Mouse (Mus musculus): Measurements from ENCODE around the gene Tsc2. TPM values are rescaled to one million over a fixed set of nuclear protein-coding genes. Genes with fewer than 3 reads are reported as not detected.

Tsc2 gene
- 41.1 and 43.3 TPM in 2 replicates for total RNA-seq (2023)

DNA sequence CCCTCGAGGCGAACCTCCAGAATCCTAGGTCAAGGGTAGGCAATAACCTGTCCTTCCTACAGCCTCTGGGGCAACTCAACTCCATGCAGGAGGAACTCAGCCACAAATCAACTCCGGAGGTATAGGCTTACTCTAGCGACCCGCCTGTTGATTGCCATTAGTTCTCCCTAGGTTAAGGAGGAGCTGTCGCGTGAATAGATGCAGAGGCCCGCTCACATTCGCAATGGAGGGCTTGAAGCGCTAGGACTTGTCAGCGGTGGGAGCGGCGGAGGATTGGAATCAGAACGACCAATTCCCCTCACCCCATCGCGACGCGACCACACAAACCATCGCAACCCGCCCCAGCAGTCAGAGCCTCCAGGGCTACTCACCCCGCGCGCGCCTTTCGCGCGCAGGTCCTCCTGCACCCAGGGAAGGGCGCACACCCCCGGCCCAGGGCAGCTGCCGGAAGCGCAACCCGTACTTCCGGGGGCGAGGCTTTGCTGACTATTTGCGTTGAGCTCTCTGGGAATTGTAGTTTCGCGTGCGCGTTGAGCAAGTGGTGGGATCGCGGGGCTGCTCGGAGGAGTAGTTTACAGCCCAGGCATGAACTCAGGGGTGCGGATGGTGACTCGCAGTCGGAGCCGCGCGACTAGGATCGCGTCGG lies at the start of gene Tsc2, which contains the start of gene Nthl1:
TSS of gene Tsc2 (minus strand) at position 464 of the 646 bp plus-strand sequence.
TSS of gene Nthl1 (plus strand) at position 514 of the 646 bp plus-strand sequence.

DNA sequence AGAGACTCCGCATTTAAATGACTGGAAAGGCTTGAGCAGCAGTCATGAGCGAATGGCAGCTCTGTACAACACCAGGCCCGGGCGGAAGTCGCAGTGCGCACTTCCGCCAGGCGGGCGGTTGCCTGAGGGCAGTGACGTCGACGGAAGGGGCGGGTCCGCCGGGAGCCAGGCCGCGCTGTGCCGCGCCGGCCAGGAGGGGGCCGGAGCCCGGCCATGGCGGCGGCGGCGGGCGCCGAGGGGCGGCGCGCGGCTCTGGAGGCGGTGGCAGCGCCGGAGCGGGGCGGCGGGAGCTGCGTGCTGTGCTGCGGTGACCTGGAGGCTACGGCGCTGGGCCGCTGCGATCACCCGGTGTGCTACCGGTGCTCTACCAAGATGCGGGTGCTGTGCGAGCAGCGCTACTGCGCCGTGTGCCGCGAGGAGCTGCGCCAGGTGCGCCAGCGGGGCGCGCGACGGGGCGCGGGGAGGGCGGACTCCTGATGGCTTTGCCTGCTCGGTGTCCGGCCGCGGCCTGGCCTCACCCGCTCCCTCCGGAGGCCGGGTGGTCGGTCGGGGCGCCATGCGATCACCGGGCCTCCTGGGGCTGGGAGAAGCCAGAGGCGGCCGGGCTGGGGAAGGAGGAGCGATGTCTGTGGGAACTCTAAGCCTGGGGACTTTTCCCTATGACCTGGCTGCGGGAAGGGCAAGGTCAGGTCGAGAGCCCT lies 37.3 kb upstream of the Tsc2 start, which contains the start of gene Zfp598:
TSS of gene Zfp598 (plus strand) at position 143 of the 701 bp plus-strand sequence.

DNA sequence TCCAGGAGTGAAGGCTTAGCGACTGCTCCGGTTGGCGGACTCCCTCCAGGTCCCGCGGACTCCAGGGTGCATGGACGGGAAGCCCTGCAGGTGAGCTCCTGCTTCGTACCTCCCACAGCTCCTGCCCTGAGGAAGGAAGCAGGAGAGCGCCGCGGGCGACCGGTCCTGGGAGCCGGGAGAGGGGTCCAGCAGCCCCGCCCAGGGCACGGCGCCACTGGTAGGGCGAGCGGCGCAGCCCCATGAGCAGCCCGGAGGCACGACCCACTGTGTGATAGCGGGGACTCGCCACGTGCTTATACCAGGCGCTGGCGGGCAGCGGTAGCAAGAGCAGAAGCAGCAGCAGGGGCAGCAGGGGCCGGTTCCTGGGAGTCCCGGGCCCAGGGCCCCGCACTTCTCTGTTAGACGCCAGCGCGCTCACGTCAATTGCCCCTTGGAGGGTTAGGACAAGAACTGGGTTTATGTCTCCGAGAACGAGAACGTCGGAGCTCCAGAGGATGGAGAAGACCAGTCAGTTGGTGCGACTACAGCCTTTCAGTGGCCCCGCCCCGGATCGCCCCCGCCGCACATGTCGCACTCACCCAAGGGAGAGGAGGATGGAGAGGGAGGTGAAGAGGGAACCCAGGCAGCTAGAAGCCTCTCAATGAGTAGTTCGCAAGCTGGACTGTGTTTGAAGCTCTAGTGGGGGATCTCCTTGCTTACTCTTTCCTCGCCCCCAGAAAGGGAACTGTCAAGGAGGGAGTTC lies 25.8 kb upstream of the Tsc2 start, which contains the start of gene Npw:
TSS of gene Npw (minus strand) at position 441 of the 742 bp plus-strand sequence.

DNA sequence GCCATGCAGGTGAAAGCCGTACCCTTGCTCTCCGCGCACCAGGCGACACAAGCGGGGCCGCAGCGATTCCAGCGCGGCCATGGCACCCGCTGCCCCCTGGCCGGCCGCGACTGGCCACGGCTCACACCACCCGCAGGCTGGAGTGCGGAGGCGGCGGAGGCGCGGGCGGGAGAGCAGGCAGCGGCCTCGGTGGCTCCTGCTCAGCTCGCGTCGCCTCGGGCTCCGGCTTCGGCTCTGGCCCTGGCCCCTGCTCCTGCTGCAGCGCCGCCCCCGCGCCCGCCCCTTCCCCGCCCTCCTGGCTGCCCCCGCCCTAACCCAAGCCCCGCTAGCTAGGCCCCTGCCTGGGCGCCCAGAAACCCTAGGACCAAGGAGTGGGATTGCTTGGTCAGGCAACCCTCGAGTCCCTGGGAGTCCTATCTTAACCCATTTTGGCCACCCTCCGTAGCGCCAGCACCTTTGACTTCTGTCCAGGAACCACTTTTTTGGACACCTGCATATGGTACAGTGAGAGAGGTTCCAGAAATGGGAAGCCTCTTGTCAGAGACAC lies 17.7 kb upstream of the Tsc2 start, which contains the start of gene Slc9a3r2:
TSS of gene Slc9a3r2 (minus strand) at position 258 of the 547 bp plus-strand sequence.

DNA sequence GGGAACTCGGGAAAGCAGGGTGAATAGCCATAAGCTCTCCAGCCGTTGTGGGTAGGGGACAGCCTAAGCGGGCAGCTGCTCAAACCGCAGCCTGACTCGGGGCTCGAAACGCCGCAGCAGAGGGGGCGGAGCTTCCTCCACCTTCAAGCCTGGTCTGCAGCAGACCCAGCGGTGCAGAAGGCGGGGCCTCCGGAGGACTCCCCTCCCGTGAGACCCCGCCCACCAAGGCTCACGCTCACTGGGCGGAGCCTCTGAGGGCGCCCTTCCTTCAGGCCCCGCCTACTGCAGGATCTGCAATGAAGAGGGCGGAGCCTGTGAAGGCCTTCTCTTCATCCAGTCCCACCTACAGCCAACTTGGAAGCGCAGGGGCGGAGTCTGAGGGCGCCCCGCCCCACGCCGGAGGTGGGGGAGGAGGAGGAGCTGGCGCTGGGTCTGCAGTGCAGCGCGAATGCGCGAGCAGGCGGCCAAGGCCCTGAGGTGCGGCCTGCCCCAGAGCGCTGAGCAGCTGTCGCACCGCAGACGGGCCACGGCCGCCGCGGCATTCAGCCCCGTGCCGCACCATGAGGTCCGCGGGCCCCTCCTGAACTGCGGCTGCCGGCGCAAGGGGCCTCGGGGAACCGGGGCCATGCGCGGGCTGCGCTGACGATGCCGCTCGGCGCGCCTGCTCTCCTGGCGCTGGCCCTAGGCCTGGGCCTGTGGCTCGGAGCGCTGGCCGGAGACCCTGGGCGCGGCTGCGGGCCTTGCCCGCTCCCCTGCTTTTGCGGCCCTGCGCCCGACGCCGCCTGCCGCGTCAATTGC lies 82.6 kb downstream of the Tsc2 start, which contains the start of gene Pkd1:
TSS of gene Pkd1 (plus strand) at position 217 of the 798 bp plus-strand sequence.

Other genes with a start within 250 kb of the Tsc2 start
- 61.1 and 89.8 TPM in 2 replicates for gene Rnps1, start 218.1 kb downstream of the Tsc2 start, total RNA-seq (2023)
- 9.7 and 10.9 TPM in 2 replicates for gene Eci1, start 206.0 kb downstream of the Tsc2 start, total RNA-seq (2023)
- gene Dnase1l2, start 189.5 kb downstream of the Tsc2 start, total RNA-seq (2023): 1.7 and 2.2 TPM in 2 replicates
- gene E4f1, start 162.3 kb downstream of the Tsc2 start, total RNA-seq (2023): 40.1 and 46.7 TPM in 2 replicates
- gene Pgp, start 162.2 kb downstream of the Tsc2 start, total RNA-seq (2023): 21.5 and 26.4 TPM in 2 replicates
- 0.98 TPM in 1 of 2 replicates, not detected in the other for gene Bricd5, start 158.7 kb downstream of the Tsc2 start, total RNA-seq (2023)
- gene Mlst8, start 153.6 kb downstream of the Tsc2 start, total RNA-seq (2023): 35.2 and 41.1 TPM in 2 replicates
- not detected in 2 replicates for gene Caskin1, start 144.0 kb downstream of the Tsc2 start, total RNA-seq (2023)
- 123 and 145 TPM in 2 replicates for gene Traf7, start 104.7 kb downstream of the Tsc2 start, total RNA-seq (2023)
- gene Rab26, start 98.4 kb downstream of the Tsc2 start, total RNA-seq (2023): 0.38 TPM in 1 of 2 replicates, not detected in the other
- gene Pkd1, start 82.8 kb downstream of the Tsc2 start, total RNA-seq (2023): 15.6 and 23.9 TPM in 2 replicates
- 0.88 and 1.5 TPM in 2 replicates for gene Nthl1, start 50 bp upstream of the Tsc2 start, total RNA-seq (2023)
- 3.0 and 3.3 TPM in 2 replicates for gene Slc9a3r2, start 17.7 kb upstream of the Tsc2 start, total RNA-seq (2023)
- not detected in 2 replicates for gene Npw, start 25.8 kb upstream of the Tsc2 start, total RNA-seq (2023)
- gene Zfp598, start 37.1 kb upstream of the Tsc2 start, total RNA-seq (2023): 21.0 and 25.1 TPM in 2 replicates
- gene Syngr3, start 57.3 kb upstream of the Tsc2 start, total RNA-seq (2023): not detected in 2 replicates
- gene Gfer, start 63.5 kb upstream of the Tsc2 start, total RNA-seq (2023): 3.9 and 4.5 TPM in 2 replicates
- 0.57 and 1.5 TPM in 2 replicates for gene Noxo1, start 63.6 kb upstream of the Tsc2 start, total RNA-seq (2023)
- gene Tbl3, start 75.0 kb upstream of the Tsc2 start, total RNA-seq (2023): 9.5 and 12.4 TPM in 2 replicates
- not detected in 2 replicates for gene Rnf151, start 85.4 kb upstream of the Tsc2 start, total RNA-seq (2023)
- 399 and 442 TPM in 2 replicates for gene Rps2, start 85.5 kb upstream of the Tsc2 start, total RNA-seq (2023)
- gene Ndufb10, start 91.8 kb upstream of the Tsc2 start, total RNA-seq (2023): 61.5 and 73.8 TPM in 2 replicates
- gene Rpl3l, start 95.2 kb upstream of the Tsc2 start, total RNA-seq (2023): 1.9 and 2.1 TPM in 2 replicates
- gene Msrb1, start 104.0 kb upstream of the Tsc2 start, total RNA-seq (2023): 1,300 and 1,322 TPM in 2 replicates
- gene Hs3st6, start 120.4 kb upstream of the Tsc2 start, total RNA-seq (2023): 0.51 and 0.70 TPM in 2 replicates
- gene Meiob, start 171.7 kb upstream of the Tsc2 start, total RNA-seq (2023): not detected in 2 replicates
- 34.8 and 35.3 TPM in 2 replicates for gene Hagh, start 207.5 kb upstream of the Tsc2 start, total RNA-seq (2023)
- gene Fahd1, start 217.7 kb upstream of the Tsc2 start, total RNA-seq (2023): 1.5 and 2.2 TPM in 2 replicates
- 0.32 and 0.36 TPM in 2 replicates for gene Igfals, start 233.4 kb upstream of the Tsc2 start, total RNA-seq (2023)

All from neutrophil, adult 65 days (primary cell).